Mouse (Mus musculus) thymus, adult 2 months (tissue): ENCODE measurements at regions not wholly inside any gene's neighbourhood (a gene's known extent, or its start where the extent isn't known, plus 50 kb on each side); places are given as distances from the start of the nearest gene placed in this dataset.

Experiments used
- DNase-seq: peaks from one replicate; pipeline ENCODE4 v3.0.0; 2021
- H3K27ac ChIP-seq: fragments of 200-500 bp; 2 replicates; pipeline ENCODE4 v1.5.1; 2012; ENCODE audit warnings: low read length, control low read depth; ENCODE audit not compliant: control insufficient read depth, insufficient read depth
- H3K27me3 ChIP-seq: fragments of 200-500 bp; 2 replicates; pipeline ENCODE4 v1.6.1; 2012; ENCODE audit warnings: mild to moderate bottlenecking, low read length, moderate library complexity, mixed read lengths; ENCODE audit not compliant: control insufficient read depth, insufficient read depth
- H3K36me3 ChIP-seq: fragments of 200-500 bp; 2 replicates; pipeline ENCODE4 v1.6.1; 2012; ENCODE audit warnings: mild to moderate bottlenecking, low read length, moderate library complexity; ENCODE audit not compliant: control insufficient read depth, insufficient read depth
- H3K4me1 ChIP-seq: fragments of 200-500 bp; replicated peaks from 2 replicates; pipeline ENCODE4 v1.6.1; 2012; ENCODE audit warnings: low read length; ENCODE audit not compliant: control insufficient read depth, insufficient read depth
- H3K4me3 ChIP-seq: fragments of 200-500 bp; 2 replicates; pipeline ENCODE4 v1.5.1; 2012; ENCODE audit warnings: mild to moderate bottlenecking, low read length, control low read depth, moderate library complexity; ENCODE audit not compliant: control insufficient read depth, insufficient read depth
- CTCF ChIP-seq: fragments of 200-500 bp; IDR thresholded peaks from 2 replicates; pipeline ENCODE4 v1.5.1; 2012; ENCODE audit warnings: mild to moderate bottlenecking, control low read depth, low read length, moderate library complexity, borderline replicate concordance; ENCODE audit not compliant: control insufficient read depth, poor library complexity, insufficient read depth; ENCODE audit errors: extremely low read depth
- POLR2A ChIP-seq: fragments of 200-500 bp; IDR thresholded peaks from 2 replicates; pipeline ENCODE4 v1.6.1; 2012; ENCODE audit warnings: mild to moderate bottlenecking, low read length, control low read depth, moderate library complexity; ENCODE audit not compliant: control insufficient read depth, poor library complexity, insufficient read depth; ENCODE audit errors: extremely low read depth
- WGBS: fragments of 180-500 bp; shearing (Covaris S2); methylation state at CpG from one replicate; pipeline ENCODE4 v1.1.7; 2018; 5-methylcytosine and 5-hydroxymethylcytosine counted together

GRCm38 (mm10) chr13:39326176-39326575 lies 365.5 kb upstream of the Slc35b3 start:
- H3K27me3 ChIP-seq, result no peaks in the 10 kb centered on the region
- no peaks in the 10 kb centered on the region for H3K36me3 ChIP-seq
- 65% methylated on average over 8 of the region's 8 CpGs for WGBS
- no peak overlapping the region for H3K27ac ChIP-seq
- H3K4me3 ChIP-seq, result no peak overlapping the region
- H3K4me1 ChIP-seq, result no peaks in the 10 kb centered on the region
- DNase-seq, result no peak
- TF ChIP-seq CTCF (no peak), POLR2A (no peak)

- H3K27ac ChIP-seq, result no peak overlapping the region
- 88% methylated on average over 3 of the region's 3 CpGs for WGBS
- H3K36me3 ChIP-seq, result no peaks in the 10 kb centered on the region
- no peaks in the 10 kb centered on the region for H3K4me1 ChIP-seq
- no peak for DNase-seq
- TF ChIP-seq CTCF (no peak), POLR2A (no peak)
- no peaks in the 10 kb centered on the region for H3K27me3 ChIP-seq
- H3K4me3 ChIP-seq, result no peak overlapping the region
Measured at GRCm38 (mm10) chr13:39321111-39321510, 360.4 kb upstream of the Slc35b3 start.

- TF ChIP-seq POLR2A (no peak), CTCF (no peak)
- no peak for DNase-seq
- no peaks in the 10 kb centered on the region for H3K4me1 ChIP-seq
- H3K4me3 ChIP-seq, result no peak overlapping the region
- WGBS, result 95% methylated on average over 5 of the region's 5 CpGs
- H3K27me3 ChIP-seq, result no peaks in the 10 kb centered on the region
- no peak overlapping the region for H3K27ac ChIP-seq
- H3K36me3 ChIP-seq, result no peaks in the 10 kb centered on the region
Measured at GRCm38 (mm10) chr13:39309758-39310157, 349.1 kb upstream of the Slc35b3 start.

DNA sequence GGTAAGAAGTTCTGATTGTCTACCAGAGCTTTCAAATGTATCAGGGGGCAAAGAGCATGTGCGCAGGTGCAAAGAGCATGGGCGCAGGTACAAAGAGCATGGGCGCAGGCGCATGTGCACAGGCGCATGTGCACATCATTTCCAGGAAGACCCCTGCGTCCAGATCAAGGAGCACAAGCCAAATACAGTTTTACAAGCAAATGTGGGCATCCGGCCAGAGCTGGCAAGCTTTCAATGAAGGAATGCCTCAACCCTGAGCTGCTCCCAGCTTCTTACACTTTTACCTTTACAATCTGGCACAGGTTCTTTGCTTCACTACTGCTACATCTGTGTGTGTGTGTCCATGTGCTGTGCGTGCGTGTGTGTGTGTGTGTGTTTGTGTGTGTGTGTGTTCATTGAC lies 347.2 kb upstream of the Slc35b3 start:
- Histone ChIP-seq H3K4me3 (no peak overlapping the region), H3K4me1 (no peaks in the 10 kb centered on the region), H3K27me3 (no peaks in the 10 kb centered on the region), H3K27ac (no peak overlapping the region), H3K36me3 (no peaks in the 10 kb centered on the region)
- no peak for TF ChIP-seq POLR2A
- WGBS, result 93% methylated on average over 9 of the region's 9 CpGs
- DNase-seq, result no peak

- no peaks in the 10 kb centered on the region for H3K36me3 ChIP-seq
- H3K27ac ChIP-seq, result no peak overlapping the region
- no peak for DNase-seq
- H3K27me3 ChIP-seq, result no peaks in the 10 kb centered on the region
- H3K4me1 ChIP-seq, result no peaks in the 10 kb centered on the region
- no peak for TF ChIP-seq POLR2A
- TF ChIP-seq CTCF, result no peak
- WGBS, result 60% methylated on average over 3 of the region's 3 CpGs
- no peak overlapping the region for H3K4me3 ChIP-seq
Measured at GRCm38 (mm10) chr13:39306851-39307250, 346.2 kb upstream of the Slc35b3 start.

DNA sequence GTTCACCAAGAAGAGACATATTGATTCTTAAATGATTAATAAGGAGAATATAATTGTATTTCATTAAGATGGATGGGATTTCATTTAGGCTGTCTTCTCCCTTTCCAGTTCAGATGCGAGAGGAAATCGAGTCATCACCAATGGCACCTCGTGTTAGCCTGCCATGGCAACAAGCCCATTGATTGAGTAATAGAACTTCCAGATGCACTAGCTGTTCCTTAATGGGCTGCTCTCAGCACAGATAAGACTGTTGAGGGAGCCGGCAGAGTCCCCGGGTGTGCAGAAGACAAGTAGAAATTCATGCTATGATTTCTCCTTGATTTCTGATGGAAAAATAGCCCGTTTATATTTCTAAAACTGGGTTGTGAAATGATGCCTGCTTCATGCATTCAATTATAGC lies 336.5 kb upstream of the Slc35b3 start:
- Histone ChIP-seq H3K4me3 (no peak overlapping the region), H3K27me3 (no peaks in the 10 kb centered on the region), H3K4me1 (no peaks in the 10 kb centered on the region), H3K27ac (no peak overlapping the region), H3K36me3 (no peaks in the 10 kb centered on the region)
- WGBS, result 90% methylated on average over 6 of the region's 6 CpGs
- TF ChIP-seq POLR2A, result no peak
- no peak for TF ChIP-seq CTCF
- DNase-seq, result no peak

GRCm38 (mm10) chr13:39290216-39290960 lies 329.7 kb upstream of the Slc35b3 start:
- Histone ChIP-seq H3K4me3 (no peak overlapping the region), H3K4me1 (no peaks in the 10 kb centered on the region), H3K27me3 (no peaks in the 10 kb centered on the region), H3K27ac (no peak overlapping the region), H3K36me3 (no peaks in the 10 kb centered on the region)
- TF ChIP-seq CTCF (no peak), POLR2A (no peak)
- WGBS, result 85% methylated on average over 5 of the region's 6 CpGs
- DNase-seq, result no peak
